Mouse (Mus musculus) telencephalon, adult 2 months (tissue): ENCODE data around the gene Zscan26.
"Not testable (repeated sequence)": the region's sequence is repeated elsewhere in the genome, so short reads cannot be mapped to it uniquely, and the experiment has no call there.

Source experiments
- DNase-seq: peaks from one replicate; pipeline ENCODE4 v3.0.0-alpha.2; 2011; ENCODE audit warnings: low read depth, low spot score

Gene Zscan26

GRCm38 (mm10) chr13:21427631-21428030 is 25.9 kb downstream of the Zscan26 start:
- DNase-seq = no peak

GRCm38 (mm10) chr13:21423301-21423700 is 30.2 kb downstream of the Zscan26 start:
- peak; percentile 19 for DNase-seq

GRCm38 (mm10) chr13:21418865-21419264 is 34.7 kb downstream of the Zscan26 start:
- DNase-seq = no peak

- peak; percentile 29 for DNase-seq
Observed at GRCm38 (mm10) chr13:21417298-21418010, 36.1 kb downstream of the Zscan26 start.

- no peak for DNase-seq
Observed at GRCm38 (mm10) chr13:21415750-21416149, 37.8 kb downstream of the Zscan26 start.

- DNase-seq = no peak
Observed at GRCm38 (mm10) chr13:21415266-21415665, 38.3 kb downstream of the Zscan26 start.

- DNase-seq = no peak
Observed at GRCm38 (mm10) chr13:21414231-21415212, 39.0 kb downstream of the Zscan26 start.

GRCm38 (mm10) chr13:21408805-21409459 is 44.6 kb downstream of the Zscan26 start:
- no peak for DNase-seq

- peak; percentile 98 for DNase-seq
Observed at GRCm38 (mm10) chr13:21407969-21408804, 45.3 kb downstream of the Zscan26 start.

GRCm38 (mm10) chr13:21407341-21407740 is 46.2 kb downstream of the Zscan26 start:
- DNase-seq = no peak

- no peak for DNase-seq
Observed at GRCm38 (mm10) chr13:21402848-21403247, 50.7 kb downstream of the Zscan26 start.

- DNase-seq = peak; percentile 78
Observed at GRCm38 (mm10) chr13:21402287-21402846, 51.2 kb downstream of the Zscan26 start, which contains the start of gene Zkscan3. Gene Zkscan3 (minus strand): TSS chr13:21402755.

- no peak for DNase-seq
Observed at GRCm38 (mm10) chr13:21401636-21402286, 51.8 kb downstream of the Zscan26 start.

- no peak for DNase-seq
Observed at GRCm38 (mm10) chr13:21401166-21401565, 52.4 kb downstream of the Zscan26 start.

GRCm38 (mm10) chr13:21397486-21397885 is 56.0 kb downstream of the Zscan26 start:
- DNase-seq = no peak

GRCm38 (mm10) chr13:21396048-21396447 is 57.5 kb downstream of the Zscan26 start:
- not testable (repeated sequence) for DNase-seq

GRCm38 (mm10) chr13:21395623-21396022 is 57.9 kb downstream of the Zscan26 start:
- no peak for DNase-seq

GRCm38 (mm10) chr13:21395211-21395610 is 58.3 kb downstream of the Zscan26 start:
- DNase-seq = no peak
